9 mouse cellular contexts compared by ENCODE assay signal in the genomic region with DNA sequence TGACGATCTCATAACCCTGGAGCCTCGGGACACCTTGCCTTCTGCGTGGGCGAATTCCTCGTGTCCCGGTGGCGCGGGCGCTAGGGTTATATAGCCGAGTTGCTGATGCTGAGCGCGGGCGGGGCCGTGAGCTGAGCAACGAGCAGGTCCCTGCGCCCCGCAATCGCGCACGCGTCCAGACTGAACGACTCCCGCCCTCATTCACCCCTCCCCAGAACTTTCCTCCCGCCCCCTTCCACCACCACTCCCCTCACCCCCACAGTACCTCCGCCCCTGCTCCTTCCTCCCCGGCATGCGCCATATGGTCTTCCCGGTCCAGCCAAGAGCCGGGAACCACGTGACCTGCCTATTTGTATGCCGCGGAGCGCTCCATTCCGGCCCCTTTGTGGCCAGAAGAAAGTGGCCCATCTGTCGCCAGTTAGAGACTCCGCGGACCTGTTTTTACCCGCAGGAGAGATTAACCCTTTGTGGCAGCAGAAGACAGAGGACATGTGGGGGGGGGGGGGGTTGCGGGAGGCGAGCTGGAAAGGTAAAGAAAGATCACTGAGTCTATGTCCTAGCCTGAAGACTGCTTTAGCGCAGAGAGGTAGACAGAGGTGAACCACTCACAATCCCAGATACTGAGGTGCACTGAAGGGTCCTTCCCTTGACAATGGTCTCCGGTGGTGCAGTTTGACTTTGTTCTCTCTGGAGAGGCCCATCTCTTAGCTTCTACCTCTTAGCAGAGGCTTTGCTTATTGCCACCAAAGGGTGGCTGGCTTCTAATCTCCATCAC. TPM values are rescaled to one million over a fixed set of nuclear protein-coding genes. Genes with fewer than 3 reads are reported as not detected.
DNase-seq lines count a peak whose midpoint lies in the region; ATAC-seq and TF ChIP-seq lines count a peak whose summit lies in the region.
"Had no signal": no experiment of that assay in that cellular context is flagged by ENCODE, and none has a peak within 500 bp of the region (broad histone marks: within the 10 kb centered on the region; RNA-seq: fewer than 3 reads in every experiment).

Gene Neurod1 (minus strand): TSS at position 177 of the 775 bp plus-strand sequence.
Gene Cerkl (minus strand): TSS at position 211 of the 775 bp plus-strand sequence.

- H3K4me1 ChIP-seq in kidney, postnatal 0 days (replicated peaks; ENCODE audit: insufficient read depth, low read length): no peaks in the 10 kb centered on the region
- H3K4me1 ChIP-seq in hindbrain, embryonic 16.5 days (ENCODE audit: control insufficient read depth, insufficient read depth, low read depth, low read length): peaks cover 16% of the 10 kb centered on the region
- H3K4me1 ChIP-seq in liver, embryonic 13.5 days (replicated peaks): no peaks in the 10 kb centered on the region

- no peak for TF ChIP-seq CTCF in kidney, postnatal 0 days (IDR thresholded peaks at IDR 0.05; ENCODE audit: low read depth)

- WGBS in kidney, postnatal 0 days: 2% methylated on average over 42 of the region's 42 CpGs
- under 1% methylated on average over 39 of the region's 42 CpGs for WGBS in hindbrain, embryonic 16.5 days
- WGBS in liver, embryonic 13.5 days (ENCODE audit: insufficient replicate concordance): 1% methylated on average over 39 of the region's 42 CpGs

- no peak within 1 kb of the TSS for H3K9ac ChIP-seq in kidney, postnatal 0 days (ENCODE audit: low read depth, low read length)
- peak within 1 kb of the TSS; percentile 41 for H3K9ac ChIP-seq in hindbrain, embryonic 16.5 days (ENCODE audit: low read depth, low read length)
- no peak within 1 kb of the TSS for H3K9ac ChIP-seq in liver, embryonic 13.5 days

- H3K27ac ChIP-seq in kidney, postnatal 0 days: no peak within 1 kb of the TSS
- no peak within 1 kb of the TSS for H3K27ac ChIP-seq in hindbrain, embryonic 16.5 days (ENCODE audit: low read depth, low read length)
- H3K27ac ChIP-seq in liver, embryonic 13.5 days: no peak within 1 kb of the TSS
- H3K27ac ChIP-seq: macrophage had no signal

- 0 out of 2 replicates have a peak within 1 kb of the TSS, but pooled peaks have one; percentile 2 for H3K4me3 ChIP-seq in kidney, postnatal 0 days (replicated peaks; ENCODE audit: low read depth, low read length)
- H3K4me3 ChIP-seq in hindbrain, embryonic 16.5 days (ENCODE audit: low read length): peak within 1 kb of the TSS; percentile 50
- H3K4me3 ChIP-seq in liver, embryonic 13.5 days (replicated peaks): peak within 1 kb of the TSS; percentile 6; the same call in 1 of the 2 replicates

- H3K36me3 ChIP-seq in kidney, postnatal 0 days (ENCODE audit: insufficient read depth, low read length): no peaks in the 10 kb centered on the region
- no peaks in the 10 kb centered on the region for H3K36me3 ChIP-seq in hindbrain, embryonic 16.5 days (ENCODE audit: control insufficient read depth, insufficient read depth, low read length)
- no peaks in the 10 kb centered on the region for H3K36me3 ChIP-seq in liver, embryonic 13.5 days

- no peak for ATAC-seq in kidney, postnatal 0 days (replicated peaks; ENCODE audit: low FRiP score, low read depth)
- peak; percentile 91 for ATAC-seq in hindbrain, embryonic 16.5 days
- ATAC-seq in liver, embryonic 13.5 days (ENCODE audit: low read depth): no peak

- DNase-seq in kidney, postnatal 0 days (ENCODE audit: low spot score): peak; percentile 16
- DNase-seq in kidney, adult 11 months: no peak
- DNase-seq in embryo, embryonic 10.5 days (ENCODE audit: low spot score): peak; percentile 91
- no peak for DNase-seq in liver, embryonic 13.5 days
- peak; percentile 72 for DNase-seq in right cerebral cortex, postnatal 25 days
- no peak for DNase-seq in gastrocnemius, postnatal 25 days
- DNase-seq in Muller cell, postnatal 12 days (ENCODE audit: inconsistent ontology term): no peak

- H3K27me3 ChIP-seq in kidney, postnatal 0 days (ENCODE audit: insufficient read depth, low read length): peaks cover 74% of the 10 kb centered on the region
- peaks cover 10% of the 10 kb centered on the region for H3K27me3 ChIP-seq in hindbrain, embryonic 16.5 days (replicated peaks; ENCODE audit: control insufficient read depth, insufficient read depth, low read length)
- H3K27me3 ChIP-seq in liver, embryonic 13.5 days: peaks cover 74% of the 10 kb centered on the region

- no peaks in the 10 kb centered on the region for H3K9me3 ChIP-seq in kidney, postnatal 0 days (replicated peaks; ENCODE audit: low read length)
- no peaks in the 10 kb centered on the region for H3K9me3 ChIP-seq in hindbrain, embryonic 16.5 days (ENCODE audit: control insufficient read depth, low read length)
- H3K9me3 ChIP-seq in liver, embryonic 13.5 days (replicated peaks): no peaks in the 10 kb centered on the region

- H3K4me2 ChIP-seq in kidney, postnatal 0 days (ENCODE audit: low read length): peak within 1 kb of the TSS; percentile 44
- peak within 1 kb of the TSS; percentile 85 for H3K4me2 ChIP-seq in hindbrain, embryonic 16.5 days (ENCODE audit: low read length)
- H3K4me2 ChIP-seq in liver, embryonic 13.5 days: peak within 1 kb of the TSS; percentile 18

RNA-seq across cellular contexts. Expression of gene Neurod1, which starts in this region (rescaled TPM):
- not detected in 2 replicates for polyA plus RNA-seq in kidney, postnatal 0 days (2015; fragmentation: Nextera tagmentation; extraction: Ambion mirVana)
- 42.8 and 49.2 TPM in 2 replicates for polyA plus RNA-seq in hindbrain, embryonic 16.5 days (2015; fragmentation: Nextera tagmentation; extraction: Ambion mirVana)
- polyA plus RNA-seq in liver, embryonic 13.5 days (2015; fragmentation: Nextera tagmentation; extraction: Ambion mirVana): not detected in 2 replicates
- total RNA-seq in gastrocnemius, postnatal 25 days (2021): not detected
- polyA plus RNA-seq: macrophage had no signal

RNA-seq across cellular contexts. Expression of gene Cerkl, which starts in this region (rescaled TPM):
- 1.9 and 2.1 TPM in 2 replicates for polyA plus RNA-seq in kidney, postnatal 0 days (2015; fragmentation: Nextera tagmentation; extraction: Ambion mirVana)
- polyA plus RNA-seq in hindbrain, embryonic 16.5 days (2015; fragmentation: Nextera tagmentation; extraction: Ambion mirVana): 2.1 and 2.6 TPM in 2 replicates
- polyA plus RNA-seq in liver, embryonic 13.5 days (2015; fragmentation: Nextera tagmentation; extraction: Ambion mirVana): 3.6 and 4.9 TPM in 2 replicates
- 1 to 10 TPM in 1 of 2 experiments, not detected in 1; 1.2 TPM for total RNA-seq in gastrocnemius, postnatal 25 days (2021)

Comparison
In these comparisons a context has a peak if more than half of its experiments do, and no peak if none do; other contexts are left out.
1. RNA of gene Neurod1 (polyA plus RNA-seq): 42.8 to 49.2 TPM in hindbrain, embryonic 16.5 days; not detected in liver, embryonic 13.5 days and not detected in kidney, postnatal 0 days; every median in the first group is over 10 times any median in the second.
2. DNase-seq: peak in kidney, postnatal 0 days (single experiment), embryo, embryonic 10.5 days (single experiment) and right cerebral cortex, postnatal 25 days (single experiment); none in kidney, adult 11 months (single experiment), liver, embryonic 13.5 days (single experiment), gastrocnemius, postnatal 25 days (single experiment) and Muller cell, postnatal 12 days (single experiment).
3. H3K4me2 ChIP-seq: peak in every context shown above with its lines; median percentile 85 in hindbrain, embryonic 16.5 days; 44 in kidney, postnatal 0 days; 18 in liver, embryonic 13.5 days.
4. Peak in every context shown above with its lines, with median percentiles within 50 percentile points of each other: H3K4me3 ChIP-seq.